Mouse (Mus musculus): Measurements from ENCODE around the gene D17H6S53E.

The D17H6S53E gene

DNA sequence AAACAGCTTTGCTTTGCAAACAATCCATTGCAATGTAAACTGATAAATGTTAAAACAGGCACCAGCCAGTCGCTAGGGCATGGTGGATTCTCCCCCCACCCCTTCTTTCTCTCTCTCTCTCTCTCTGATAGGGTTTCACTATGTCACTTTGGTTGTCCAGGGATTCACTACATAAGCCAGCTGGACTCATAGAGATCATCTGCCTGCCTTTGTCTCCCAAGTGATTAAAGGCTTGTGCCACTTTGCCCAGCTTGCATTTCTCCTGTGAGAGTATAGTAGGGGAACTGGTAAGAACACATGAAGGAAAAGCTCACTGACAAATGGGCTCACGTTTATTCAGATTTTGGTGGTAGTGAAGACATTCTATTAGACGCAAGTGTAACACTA, 6.0 kb downstream of the D17H6S53E start:
- DNase-seq (ENCODE audit: low spot score), result no peak

DNA sequence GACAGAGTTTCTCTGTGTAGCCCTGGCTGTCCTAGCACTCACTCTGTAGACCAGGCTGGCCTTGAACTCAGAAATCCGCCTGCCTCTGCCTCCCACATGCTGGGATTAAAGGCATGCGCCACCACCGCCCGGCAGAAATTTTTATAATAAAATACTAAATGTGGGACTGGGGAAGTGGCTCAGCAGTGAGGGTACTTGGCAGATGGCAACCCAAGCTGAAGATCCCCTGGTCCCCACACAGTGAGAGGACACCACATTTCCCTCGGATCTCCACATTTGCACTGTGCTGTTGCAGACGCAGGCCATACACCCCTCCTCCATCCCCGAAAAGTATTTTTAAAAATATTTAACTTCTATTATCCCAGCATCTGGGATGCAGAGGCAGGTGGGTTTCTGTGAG, 7.3 kb downstream of the D17H6S53E start:
- no peak for DNase-seq (ENCODE audit: low spot score)

DNA sequence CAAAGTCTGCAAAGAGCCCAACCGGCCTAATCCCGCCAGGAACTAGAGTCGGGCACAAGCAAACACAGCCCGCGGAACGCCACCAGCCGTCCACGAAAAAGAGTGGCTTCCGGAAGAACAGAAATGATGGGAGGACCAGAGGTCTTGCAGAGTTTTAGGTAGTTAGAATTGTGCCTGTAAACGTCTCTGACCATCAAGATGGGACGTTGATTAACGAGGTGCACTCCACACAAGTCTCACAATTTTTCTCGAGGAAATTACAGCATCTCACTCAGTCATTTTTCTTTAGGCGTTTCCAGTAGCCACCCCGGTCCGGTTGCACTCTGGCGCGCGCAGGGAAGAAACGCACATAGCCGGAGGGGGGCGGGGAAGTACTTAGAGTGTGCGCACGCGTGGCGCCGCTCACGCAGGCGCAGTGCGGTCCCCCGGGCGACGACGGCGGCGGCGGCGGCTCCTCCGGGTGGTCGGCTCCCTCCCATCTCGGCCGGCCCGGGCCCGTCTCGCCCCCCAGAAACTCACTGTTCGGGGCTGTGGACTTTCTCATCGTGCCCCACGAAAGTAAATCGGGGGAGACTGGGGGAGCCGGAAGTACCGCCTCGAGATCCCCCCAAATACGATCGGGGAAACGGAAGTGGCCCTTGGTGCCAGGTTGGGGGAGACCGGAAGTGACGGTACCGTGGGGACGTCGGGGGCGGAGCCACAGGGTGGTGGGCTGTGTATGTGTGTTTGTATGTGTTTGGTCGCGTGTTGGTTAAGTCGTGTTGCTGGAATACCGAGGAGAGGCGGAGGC, 8.8 kb downstream of the D17H6S53E start, which contains the start of gene Bag6:
Gene Bag6 (plus strand): TSS at position 378 of the 790 bp plus-strand sequence.
- peak; percentile 68 for DNase-seq (ENCODE audit: low spot score)

DNA sequence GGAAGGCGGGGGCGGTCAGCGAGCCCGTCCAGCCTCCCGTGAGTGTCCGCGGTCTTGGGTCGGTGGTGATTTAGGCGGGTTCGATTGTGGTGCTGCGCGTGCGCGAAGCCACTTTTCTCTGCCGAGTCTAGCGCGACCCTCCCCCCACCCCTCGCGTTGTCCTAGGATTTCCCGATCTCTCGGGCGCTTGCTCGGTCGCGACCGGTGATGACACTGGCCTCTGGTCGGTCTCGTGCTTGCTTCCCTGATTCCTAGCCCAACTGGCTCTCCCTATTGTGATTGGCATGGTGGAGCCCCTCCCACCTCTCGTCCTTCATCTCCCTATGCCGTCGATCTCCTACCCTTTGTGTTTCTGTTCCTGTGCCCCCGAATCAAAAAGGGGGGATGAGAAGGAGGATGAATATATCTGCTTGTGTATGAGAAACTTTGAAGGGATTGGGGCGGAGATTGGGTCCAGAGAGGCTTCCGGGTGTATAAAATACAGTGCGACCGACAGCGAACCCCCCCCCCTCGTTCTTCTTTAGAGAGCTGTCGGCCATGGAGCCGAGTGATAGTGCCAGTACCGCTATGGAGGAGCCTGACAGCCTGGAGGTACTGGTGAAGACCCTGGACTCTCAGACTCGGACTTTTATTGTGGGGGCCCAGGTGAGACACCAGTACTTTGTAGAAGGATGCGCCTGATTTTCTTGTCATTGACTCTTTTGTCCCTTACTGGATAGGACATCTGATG, 9.6 kb downstream of the D17H6S53E start:
- DNase-seq (ENCODE audit: low spot score), result no peak

DNA sequence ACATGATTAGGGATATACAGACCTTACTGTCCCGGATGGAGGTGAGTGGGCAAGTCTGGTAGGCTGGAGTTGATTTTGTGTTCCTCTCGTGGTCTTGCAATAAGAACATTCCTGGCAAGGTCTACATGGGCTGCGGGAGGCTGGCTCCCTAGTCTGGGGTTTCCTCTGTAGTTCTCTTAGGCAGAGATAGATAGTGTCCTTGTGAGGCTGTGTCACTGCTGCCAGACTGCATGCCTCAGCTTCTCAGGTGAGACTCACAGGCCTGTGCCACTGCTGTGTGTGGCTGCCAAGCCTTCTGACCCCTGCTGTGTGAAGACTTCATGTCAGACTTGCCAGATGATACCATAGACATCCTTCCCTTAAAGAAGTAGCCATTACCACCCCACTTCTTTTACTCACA, 13.1 kb downstream of the D17H6S53E start:
- no peak for DNase-seq (ENCODE audit: low spot score)

DNA sequence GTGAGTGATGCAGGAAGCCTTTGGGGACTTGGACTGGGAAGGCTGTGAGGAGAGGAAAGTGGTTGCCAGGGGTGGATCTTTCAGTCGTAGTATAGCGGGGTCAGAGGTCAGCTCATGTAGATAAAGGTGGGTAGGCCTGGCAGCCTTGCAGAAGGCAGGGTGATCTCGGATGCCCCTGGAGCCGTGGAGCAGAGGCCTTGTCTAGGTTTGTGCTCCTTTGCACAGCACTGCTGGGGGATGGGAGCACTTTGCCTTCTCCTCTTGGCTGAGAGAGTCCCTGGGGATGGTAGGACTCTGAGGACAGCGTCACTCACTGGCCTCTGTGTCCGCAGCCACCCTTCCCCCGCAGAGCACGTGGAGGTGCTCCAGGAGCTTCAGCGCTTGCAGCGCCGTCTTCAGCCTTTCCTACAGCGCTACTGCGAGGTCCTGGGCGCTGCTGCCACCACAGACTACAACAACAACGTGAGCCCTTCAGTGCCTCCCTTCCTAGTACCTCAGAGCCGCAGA, 14.4 kb downstream of the D17H6S53E start:
- DNase-seq (ENCODE audit: low spot score), result no peak

DNA sequence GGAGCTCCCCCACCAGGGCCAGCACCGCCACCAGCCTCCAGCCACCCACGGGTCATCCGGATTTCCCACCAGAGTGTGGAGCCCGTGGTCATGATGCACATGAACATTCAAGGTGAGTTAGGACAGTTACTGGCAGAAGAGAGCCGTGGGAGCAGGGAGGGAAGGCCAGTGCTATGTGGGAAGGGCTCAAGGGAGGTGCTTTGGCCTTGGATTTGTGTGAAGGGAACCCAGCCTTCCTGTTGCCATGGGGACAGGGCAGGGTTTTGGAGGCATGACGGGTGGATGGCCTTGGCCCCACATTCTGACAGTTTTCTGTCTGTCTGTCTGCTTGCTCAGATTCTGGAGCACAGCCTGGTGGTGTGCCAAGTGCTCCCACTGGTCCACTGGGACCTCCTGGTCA, 15.8 kb downstream of the D17H6S53E start:
- no peak for DNase-seq (ENCODE audit: low spot score)

DNA sequence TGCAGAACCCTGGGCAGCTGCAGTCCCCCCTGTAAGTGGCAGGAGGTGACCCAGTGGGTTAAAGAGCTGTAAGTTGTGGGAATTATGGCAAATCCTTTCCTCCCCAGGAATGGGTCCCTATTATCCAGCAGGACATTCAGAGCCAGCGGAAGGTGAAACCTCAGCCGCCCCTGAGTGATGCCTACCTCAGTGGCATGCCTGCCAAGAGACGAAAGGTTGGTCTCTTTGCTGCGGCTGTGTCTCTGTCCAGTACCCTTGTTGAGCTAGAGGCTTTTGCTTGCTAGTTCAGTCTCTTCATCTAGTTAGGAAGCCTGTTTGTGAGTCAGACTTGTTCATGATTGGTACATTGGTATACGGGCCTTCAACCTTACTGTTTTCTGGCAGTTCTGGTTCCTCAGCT, 20.0 kb downstream of the D17H6S53E start:
- DNase-seq (ENCODE audit: low spot score), result no peak

DNA sequence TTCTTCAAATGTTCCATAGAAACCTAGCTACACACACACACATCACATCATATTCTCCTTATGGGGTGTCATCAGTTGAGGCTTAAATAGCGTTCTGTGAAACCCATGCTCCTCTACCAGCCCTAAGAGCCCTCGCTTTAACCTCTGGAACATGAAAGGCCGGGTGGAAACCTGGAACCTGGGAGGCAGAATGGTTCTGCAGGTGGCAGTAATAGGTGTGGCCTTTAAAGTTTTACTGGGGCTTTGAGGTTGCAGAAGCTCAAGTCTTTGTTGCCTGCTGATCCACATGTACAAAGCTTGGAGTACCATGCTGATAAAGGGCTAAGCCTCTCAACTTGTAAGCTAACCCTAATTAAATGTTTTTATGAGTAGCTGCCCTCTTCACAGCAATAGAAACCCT, 21.2 kb downstream of the D17H6S53E start:
- no peak for DNase-seq (ENCODE audit: low spot score)

DNA sequence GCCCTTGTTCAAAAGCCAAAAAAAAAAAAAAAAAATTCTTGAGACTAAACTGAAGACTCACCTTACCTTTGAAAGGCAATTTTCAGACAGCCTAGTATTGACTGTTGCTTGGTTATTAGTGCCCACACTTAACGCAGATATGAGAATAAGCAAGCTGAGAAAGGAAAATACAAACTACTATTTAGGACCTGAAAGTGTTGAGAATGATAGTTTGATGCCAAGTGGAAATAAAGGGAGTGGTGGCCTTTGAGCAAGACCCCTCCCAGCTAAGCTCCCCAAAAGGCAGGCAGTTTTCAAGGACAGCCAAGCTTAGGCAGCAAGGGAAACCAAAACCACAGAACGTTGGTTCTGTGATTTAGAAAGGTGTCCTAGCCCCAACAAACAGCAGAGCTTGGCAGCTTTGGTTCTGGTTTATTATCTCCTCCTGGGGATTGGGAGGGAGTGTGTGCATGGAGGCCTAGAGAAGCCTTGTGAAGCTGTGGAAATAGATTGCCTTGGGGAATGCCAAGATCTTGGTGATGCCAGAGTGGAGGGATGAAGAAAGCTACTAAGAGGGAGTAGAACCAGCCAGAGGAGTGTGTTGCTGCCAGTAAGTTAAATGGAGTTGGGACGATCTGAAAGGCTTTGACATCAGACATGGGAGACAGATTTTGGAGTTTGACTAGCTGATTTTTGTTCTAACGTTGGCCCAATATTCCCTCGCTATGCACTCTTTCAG, 21.9 kb downstream of the D17H6S53E start:
- DNase-seq (ENCODE audit: low spot score), result no peak

DNA sequence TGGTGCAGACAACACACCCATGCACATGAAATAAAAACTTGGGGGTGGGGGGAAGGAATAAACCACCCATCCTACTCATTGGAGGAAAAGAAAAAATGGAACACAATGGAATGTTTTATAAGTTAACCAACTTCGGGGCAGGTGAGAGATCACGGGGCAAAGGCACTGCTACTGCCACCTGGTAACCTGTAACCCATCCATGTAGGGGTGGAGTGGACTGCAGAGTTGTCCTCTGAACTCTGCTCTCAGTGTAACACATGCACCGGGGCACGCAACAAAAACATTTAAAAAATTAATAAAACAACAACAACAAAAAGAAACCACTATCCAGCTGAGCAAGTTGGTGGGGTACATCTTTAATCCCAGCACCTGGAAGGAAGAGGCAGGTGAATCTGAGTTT, 25.9 kb downstream of the D17H6S53E start:
- no peak for DNase-seq (ENCODE audit: low spot score)

DNA sequence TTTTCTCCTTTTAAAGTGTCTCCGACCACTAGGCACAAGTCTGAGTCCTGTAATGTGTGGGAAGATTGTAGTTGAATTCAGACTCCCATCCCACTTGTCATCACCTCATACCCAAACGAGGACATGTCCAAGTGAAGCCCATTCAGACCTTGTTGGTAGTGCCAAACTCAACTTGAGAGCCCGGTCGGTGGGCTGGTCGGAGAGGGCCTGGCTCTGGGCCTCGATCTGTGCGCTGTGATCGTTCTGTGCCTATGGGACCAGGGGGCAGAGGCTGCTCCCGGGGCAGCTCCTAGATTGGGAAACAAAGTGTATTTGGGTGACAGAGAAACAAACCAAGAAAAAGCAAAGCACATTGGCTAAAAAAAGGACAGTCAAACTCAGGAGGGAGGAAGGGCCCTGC, 26.9 kb downstream of the D17H6S53E start:
- no peak for DNase-seq (ENCODE audit: low spot score)

DNA sequence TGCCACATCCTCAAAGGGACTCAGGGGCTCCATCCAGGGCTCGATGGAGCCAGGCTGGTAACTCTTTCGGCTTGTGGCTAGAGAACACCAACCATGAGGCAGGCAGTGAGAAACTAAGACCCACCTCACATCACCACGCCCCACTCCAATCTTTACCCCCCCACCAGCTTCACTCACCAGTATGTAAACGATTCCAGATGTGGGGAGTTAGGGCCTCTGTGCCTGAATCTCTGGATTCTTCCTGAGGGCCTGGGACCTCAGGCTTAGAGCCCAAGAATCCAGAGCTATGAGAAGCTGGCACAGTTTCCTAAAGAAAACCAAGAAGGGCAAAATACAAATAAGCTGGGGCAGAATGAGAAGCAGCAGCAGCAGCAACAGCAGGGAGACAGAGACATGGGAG, 27.8 kb downstream of the D17H6S53E start:
- no peak for DNase-seq (ENCODE audit: low spot score)

DNA sequence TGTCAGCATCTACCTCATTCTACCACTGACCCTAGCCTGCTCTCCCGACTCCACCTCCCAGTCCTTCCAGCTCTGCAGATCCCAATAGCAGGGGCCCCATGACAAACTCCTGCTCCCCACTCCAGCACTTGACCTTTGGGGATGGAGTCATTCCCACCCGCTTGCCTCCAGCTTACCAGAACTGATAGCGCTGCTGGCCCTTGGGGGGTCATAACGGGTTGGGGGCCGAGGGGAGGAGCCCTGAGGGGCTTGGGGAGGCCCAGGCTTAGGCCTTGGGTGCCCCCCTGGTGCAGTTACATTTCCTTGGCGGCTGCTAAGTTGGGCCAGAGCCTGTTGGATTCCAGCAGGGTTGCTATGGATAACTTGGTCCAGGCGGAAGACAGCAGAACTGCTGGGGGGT, 28.4 kb downstream of the D17H6S53E start:
- DNase-seq (ENCODE audit: low spot score), result no peak

DNA sequence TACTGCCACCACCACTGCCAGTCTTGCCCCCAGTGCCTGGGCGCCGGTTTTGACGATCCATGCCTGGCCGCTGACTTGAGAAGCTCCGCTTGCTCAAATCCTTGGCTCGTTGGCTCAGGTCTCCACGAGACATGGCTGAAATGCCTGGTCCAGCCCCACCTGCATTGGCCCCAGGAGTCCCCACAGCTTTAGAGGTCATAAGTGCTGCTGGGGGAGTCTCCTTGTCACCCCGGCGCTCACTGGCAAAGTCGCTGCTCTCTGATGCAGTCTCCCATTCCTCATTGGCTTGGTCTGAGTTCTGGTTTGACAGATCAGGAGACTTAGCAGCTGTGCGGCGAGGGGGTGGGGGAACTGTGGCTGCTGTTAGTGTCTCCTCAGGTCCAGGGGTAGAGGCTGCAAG, 29.3 kb downstream of the D17H6S53E start:
- DNase-seq (ENCODE audit: low spot score), result no peak

DNA sequence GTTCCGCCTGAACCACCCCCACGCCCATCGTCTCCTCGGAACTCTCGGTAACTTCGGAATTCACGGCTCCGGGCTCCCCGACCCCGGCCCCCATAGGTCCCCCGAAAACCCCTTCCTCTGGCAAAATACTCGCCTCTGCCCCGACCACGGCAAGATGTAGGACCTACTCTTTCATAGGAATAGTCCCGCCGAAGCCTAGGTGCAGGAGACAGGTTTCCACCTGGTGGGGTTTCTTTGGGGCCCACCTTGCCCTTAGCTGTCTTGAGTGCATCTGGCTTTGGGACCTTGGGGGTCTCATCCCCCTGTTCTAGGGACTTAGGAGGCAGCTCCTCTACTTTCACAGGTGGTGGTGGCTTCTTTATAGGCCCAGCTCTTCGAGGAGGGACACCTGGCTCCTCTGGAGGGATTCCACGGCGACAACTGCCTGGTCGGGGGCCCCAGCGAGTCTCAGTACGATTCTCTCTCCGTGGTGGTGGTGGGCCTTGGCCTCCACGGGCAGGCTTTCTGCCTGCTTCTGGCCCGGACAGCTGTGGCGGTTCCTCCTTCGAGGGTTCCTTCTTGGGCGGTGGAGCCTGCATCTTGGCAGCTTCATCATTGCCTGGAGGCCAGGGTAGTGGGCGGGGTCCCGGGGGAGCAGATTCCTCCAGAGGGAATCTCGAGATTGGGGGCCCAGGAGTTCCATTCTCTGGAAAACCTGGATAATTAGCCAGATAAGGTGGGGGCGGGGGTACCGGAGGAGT, 30.5 kb downstream of the D17H6S53E start:
- DNase-seq (ENCODE audit: low spot score), result no peak

DNA sequence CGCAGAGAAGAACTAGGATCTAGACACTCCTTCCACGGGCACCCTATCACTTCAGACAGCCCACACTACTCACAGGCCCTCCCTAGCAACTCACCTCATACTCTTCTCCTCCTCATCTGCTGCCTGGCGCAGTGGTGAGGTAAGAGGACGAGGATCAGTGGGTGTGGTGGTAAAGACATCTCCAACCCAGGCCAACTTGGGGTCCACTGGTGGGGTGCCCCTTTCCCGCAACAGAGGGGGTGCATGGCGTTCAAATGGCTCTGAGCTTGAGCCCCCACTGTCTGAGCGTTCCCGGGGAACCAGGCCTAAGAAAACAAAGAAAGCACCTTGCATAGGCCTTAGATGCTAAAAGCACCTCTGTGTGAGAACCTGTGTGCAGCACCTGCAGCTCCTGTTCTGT, 31.1 kb downstream of the D17H6S53E start:
- DNase-seq (ENCODE audit: low spot score), result no peak

DNA sequence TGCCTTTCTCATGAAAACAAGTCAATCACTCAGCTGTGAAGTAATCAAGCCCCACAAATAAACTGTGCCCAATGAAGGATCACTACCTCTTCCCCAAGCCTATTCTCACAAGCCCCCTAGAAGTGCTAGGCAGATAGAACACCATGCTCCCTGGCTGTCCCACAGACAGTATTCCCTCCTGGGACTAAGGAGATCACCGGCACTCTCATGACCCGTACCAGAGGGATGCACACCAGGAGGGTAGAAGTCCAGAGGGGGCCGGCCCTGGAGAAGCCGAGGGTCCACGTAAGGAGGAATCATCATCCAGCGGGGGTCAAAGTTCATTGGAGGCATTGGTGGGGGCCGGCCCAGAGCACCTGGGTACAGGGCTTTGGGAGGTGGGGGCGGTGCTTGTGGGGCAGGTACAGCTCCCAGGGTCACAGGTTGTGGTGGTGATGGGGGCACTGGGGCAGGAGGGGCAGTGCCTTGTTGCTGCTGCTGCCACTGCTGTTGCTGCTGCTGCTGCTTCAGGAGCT, 31.5 kb downstream of the D17H6S53E start:
- DNase-seq (ENCODE audit: low spot score), result no peak

DNA sequence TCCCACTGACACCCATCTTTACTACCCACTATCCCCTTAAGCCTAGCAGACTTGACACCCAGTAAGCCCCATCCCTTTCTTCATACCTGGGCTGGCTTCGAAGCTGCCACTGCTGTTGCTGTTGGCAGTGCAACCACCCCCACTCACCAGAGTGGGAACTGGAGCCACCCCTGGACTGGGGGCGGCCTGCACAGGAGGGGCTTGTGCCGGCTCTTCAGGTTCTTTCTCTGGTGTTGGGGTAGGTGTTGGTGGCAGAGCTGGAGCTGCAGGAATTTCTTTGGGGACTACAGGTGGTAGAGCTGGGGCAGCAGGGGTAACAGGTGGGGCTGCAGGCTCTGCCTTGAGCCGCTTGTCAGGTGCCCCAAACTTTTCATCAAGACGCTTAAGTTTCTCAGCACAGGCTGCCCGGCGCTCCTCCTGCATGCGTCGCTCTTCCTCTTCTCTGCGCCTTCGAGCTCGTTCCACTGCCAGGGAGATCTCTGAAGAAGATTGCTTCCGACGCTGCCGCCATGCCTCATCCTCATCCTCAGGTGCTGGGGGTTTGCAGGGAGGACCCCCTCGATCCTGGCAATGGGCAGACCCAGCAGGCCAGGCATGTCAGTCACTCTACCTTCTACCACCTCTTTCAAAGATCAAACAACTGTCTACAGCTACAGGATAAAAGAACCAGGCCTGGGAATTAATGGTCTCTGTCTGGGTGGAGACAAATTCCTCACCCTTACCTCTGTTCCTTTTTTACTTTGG, 32.8 kb downstream of the D17H6S53E start:
- DNase-seq (ENCODE audit: low spot score), result no peak

DNA sequence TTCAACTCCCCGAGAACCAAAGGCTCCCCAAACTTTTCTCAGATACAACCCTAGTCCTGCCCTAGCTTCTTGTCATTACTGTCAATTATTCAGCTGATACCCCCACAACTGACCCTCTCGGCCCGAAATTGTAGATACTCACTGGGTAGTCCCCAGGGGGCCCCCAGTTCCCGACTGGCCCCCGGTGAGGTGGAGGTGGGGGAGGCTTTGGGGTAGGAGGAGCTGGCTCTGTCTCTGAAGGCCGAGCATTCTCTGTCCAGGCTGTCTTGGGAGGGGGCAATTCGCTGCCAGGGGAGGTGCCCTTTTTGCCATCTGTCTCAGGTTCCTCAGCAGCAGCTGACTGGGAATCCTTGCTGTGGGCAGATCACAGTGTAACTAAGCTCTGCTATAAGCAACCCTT, 33.5 kb downstream of the D17H6S53E start:
- no peak for DNase-seq (ENCODE audit: low spot score)

DNA sequence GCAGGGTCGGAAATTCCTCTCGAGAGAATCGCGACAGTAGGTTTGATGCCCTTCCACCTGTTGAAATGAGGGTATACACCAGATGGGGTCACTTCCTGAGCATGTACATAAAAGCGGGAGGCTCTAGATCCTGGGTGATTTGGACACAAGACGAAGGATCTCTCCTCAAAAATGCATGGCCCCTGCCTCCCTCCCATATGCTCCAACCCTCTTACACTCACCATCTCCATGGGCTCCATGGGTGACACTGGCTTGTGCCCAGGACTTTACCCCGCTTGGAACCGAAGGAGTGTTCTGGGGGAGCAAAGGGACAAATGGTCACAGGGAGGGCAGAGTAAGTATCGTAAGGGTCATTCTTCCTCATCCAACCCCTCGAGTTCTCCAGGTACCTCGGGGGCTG, 35.2 kb downstream of the D17H6S53E start:
- no peak for DNase-seq (ENCODE audit: low spot score)
